Mouse (Mus musculus): ENCODE results near the gene Gpx8.
"Not testable (repeated sequence)": the region's sequence is repeated elsewhere in the genome, so short reads cannot be mapped to it uniquely, and the experiment has no call there.

The Gpx8 gene

DNA sequence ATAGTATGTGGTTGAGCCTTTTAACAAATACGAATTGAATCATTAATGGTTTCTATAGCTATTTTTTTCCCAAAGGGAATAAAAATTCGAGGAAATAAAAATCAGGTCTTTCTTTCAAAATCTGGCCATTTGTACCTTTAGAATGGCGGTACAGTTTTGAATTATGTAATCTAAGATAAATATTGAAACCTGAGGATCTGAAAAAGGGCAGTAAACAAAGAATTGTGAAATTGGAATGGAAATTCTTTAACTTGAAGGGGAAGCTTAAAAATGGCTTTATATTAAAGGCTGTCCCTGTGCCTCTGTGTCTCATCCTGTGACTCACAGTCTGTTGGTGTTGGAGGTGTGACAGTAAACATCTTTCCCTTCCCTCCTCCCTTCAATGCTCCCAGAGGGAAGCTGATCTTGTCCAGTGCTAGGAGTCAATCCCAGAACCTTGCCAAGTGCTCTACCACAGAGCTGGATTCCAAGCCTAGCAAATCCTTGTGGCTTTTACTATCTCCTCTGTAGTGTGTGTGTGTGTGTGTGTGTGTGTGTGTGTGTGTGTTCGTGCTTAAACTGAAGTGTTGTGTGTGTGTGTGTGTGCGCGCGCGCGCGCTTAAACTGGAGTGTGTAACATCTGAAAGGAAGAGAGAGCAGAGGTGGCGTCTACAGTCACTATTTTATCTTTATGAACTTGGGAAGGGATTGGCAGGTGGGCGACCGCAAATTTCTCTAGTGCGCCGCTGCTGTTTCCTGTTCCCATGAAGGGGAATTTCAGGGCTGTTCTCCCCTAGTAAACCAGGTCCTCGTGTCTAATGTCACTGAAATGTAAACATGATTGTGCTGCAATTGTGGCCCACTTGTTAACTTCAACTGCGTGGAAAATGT lies 22.7 kb downstream of the Gpx8 start:
- DNase-seq = no peak

DNA sequence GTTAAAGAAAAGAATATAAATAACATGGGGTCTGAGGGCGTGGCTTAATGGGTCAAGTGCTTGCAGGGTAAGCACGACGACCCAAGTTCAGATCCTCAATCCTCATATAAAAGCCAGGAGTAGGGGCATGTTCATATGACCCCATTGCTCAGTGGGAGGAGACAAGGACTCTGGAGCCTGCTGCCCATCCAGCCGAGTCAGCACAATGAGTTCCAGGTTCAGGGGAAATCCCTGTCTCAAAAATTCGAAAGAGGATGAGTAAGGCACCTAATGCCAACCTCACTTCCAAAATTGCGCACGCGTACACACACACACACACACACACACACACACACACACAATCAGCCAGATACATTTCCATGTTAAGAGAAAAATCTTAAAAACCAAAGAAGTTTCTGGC lies 23.7 kb downstream of the Gpx8 start:
- DNase-seq = no peak

DNA sequence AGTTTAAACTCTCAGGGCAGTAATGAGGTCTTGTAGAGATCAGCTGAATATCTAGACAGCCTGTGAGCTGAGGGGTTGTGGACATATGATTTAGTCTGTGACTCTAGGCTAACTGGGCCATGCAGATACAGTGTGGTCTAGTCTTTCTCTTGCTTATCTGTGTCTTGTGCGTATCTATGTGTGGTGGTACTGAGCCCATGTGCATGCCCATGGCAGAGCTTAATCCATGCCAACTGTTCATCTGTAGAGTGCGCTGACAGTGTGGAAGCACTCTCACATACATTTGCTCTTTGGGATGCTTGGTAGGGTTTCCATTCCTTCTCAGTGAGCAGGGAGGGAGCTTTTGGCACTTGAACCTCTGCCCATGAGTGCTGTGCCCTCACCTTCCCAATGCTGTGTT lies 24.7 kb downstream of the Gpx8 start:
- no peak for DNase-seq

DNA sequence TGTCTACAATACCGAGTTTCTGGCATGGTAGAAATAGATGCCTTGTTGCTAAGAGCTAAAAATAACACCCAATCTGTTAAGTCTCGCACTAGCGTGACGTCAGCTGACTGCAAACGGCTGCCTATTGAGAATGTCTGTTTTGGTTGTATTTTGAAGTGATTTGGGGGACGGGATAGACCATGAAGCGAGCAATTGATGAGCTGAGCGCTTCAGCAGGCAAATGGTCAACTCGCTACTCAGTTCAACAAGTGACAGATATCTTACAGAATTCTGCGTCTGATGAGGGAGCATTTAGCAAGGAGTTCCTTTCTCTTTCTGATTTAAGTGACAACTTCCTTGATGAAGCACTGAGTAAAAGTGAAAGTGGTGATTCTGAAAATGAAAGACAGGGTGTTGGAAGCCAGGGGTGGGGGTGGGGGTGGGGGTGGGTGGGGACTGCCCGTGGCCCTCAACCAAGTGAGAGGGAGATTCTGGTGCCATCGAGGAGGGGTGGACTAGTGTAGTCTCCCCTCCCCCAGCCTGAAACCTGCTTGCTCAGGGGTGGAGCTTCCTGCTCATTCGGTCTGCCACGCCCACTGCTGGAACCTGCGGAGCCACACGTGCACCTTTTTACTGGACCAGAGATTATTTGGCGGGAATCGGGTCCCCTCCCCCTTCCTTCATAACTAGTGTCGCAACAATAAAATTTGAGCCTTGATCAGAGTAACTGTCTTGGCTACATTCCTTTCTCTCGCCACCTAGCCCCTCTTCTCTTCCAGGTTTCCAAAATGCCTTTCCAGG lies 32.8 kb downstream of the Gpx8 start:
- not testable (repeated sequence) for DNase-seq

DNA sequence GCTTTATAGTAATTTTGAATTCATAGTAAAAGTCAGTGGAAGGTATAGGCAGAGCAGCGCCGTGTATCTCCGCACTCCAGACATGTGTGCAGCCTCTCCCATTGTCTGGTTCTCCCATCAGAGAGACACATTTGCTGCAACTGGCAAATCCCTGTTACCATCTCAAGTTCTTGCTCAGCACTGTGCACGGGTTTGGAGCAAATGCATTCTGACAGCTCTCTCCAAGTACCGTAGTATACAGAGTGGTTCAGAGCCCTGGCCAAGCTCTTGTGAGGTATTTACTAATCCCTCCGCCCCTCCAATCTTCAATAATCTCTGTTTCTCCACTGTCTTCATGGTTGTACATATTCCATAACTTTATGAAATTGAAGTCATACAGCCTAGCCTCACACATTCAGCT lies 33.5 kb downstream of the Gpx8 start:
- no peak for DNase-seq

DNA sequence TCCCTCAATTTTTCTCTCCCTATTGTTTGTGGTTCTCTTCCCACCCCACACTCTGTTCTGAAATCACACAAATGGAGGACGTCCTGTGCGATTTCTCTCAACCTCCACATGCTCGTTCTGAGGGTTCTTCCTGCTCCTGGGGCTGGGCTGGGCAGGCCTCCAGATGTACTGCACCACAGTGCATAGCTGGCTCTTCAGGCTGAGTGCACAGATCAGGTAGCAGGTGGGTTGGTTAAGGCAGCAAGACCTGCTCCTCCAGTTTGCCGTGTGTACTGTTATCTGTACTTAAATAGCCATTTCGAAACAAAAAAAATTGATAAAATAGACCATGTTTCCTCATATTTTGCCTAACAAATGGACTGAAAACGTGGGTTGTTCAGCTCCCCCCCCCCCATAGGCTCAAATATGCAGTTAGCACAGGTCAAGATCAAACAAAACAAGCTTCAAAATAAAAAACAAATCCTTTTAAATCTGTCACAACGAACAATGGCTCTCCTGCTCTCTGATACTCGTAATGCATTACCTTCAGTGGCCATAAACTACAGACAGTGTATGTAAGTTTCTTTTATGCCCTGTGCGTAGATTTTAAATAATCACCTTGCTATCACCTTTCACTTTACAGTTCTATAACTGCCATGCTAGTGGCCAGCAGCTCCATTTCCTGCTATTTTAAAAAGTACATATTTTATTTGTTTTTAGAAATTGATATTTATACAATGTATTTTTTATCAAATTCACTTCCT lies 45.5 kb downstream of the Gpx8 start:
- peak; percentile 65 to 87 for DNase-seq

DNA sequence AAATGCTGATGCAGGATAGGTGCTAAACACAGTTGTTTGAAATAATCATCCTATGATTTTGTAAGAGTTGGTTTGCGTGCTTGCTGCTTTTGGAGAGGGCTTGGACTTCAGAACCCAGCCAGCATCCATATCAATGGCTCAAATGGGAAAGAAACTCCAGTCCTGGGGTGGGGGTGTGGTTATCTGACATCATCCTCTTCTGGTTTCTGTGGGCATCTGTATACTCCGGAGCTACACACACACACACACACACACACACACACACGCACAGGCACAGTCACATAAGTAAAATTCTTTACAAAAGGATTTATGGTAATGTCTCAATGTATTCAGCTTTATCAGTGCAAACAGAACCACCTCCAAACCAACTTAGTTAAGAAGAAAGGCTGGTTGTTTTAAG lies 46.1 kb downstream of the Gpx8 start:
- DNase-seq = no peak

DNA sequence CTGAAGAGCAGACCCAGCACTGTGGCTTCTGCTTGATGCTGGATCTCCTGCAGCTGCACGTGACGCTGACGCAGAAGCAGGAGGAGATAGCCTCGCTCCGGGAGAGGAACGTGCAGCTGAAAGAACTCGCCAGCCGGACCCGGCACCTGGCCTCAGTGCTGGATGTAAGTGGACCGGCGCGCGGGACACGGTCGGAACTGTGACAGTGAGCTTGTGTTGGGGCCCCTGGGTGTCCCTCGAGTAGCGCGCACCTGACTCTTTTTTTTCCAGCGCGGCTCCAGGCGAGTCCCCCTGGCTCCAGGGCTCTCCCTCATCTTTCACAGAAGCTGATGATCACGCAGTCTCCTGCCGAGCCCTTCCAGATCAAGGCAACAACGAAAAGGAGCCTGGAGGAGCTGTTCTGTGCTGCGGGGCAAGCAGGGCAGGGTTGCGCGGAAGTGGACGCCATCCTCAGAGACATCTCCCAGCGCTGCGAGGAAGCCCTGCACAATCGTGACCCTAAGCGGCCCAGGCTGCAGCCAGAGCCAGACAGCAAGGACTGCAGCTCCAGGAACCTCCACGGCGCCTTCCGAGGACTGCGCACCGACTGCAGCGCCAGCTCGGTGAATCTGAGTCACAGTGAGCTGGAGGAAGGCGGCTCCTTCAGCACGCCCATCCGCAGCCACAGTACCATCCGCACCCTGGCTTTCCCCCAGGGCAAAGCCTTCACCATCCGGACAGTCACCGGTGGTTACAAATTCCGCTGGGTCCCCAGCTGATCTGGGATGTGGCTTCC lies 47.6 kb downstream of the Gpx8 start:
- peak in 1 of 2 experiments; percentile 24 for DNase-seq

DNA sequence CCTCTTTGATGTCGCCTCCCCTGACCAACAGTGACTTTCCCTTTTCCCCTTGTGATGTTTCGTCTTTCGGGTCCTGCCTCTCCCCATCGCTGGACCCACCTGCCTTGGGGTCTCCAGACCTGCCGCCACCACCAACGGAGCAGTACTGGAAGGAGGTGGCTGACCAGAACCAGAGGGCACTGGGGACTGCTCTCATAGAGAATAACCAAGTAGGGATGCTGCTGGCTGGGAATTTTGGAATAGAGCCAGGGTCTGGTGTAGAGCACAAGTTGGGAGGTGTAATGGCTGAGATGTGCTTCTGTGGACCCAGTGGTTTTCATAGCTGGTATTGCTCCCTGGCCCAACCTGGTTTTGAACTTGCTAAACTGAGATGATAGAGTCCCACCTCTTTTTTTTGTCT lies 48.8 kb downstream of the Gpx8 start:
- no peak for DNase-seq

DNA sequence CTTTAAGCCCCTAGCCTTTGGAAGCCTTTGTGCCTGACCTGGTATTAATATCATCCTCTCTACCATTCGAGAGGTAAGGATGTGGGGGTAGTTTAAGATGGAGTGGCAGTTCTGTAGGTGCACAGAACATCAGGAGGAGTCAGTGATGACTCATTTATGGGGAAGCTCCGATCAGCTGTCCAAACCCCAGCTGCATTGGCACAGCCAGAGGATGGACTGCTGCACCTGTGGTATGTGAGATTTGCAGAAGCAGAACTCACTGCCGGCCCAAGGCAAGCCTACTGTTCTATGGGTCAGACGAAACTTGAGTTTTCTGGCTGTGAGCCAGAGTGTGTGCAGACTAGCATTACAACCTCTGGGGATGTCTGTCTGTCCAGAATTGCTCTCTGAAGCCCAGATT lies 49.8 kb downstream of the Gpx8 start:
- no peak for DNase-seq

DNA sequence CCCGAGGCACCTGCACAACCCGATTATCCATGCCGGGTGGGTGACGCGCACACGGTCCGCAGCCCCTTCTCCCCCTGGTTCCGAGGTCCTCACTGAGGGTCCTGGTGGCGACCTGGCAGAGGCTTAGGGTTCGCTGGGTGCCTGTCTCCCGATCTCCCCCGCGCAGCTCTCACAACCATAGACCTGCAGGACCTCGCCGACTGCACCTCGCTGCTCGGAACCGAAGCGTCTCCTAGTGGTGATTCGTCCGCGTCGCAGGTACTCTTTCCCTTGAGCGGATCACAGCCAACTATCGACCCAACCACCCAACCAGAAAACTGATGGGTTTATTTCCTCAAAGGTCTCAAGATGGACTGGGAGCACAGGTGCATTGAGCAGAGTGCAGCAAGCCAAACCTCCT lies 52.0 kb downstream of the Gpx8 start:
- peak; percentile 64 to 75 for DNase-seq

DNA sequence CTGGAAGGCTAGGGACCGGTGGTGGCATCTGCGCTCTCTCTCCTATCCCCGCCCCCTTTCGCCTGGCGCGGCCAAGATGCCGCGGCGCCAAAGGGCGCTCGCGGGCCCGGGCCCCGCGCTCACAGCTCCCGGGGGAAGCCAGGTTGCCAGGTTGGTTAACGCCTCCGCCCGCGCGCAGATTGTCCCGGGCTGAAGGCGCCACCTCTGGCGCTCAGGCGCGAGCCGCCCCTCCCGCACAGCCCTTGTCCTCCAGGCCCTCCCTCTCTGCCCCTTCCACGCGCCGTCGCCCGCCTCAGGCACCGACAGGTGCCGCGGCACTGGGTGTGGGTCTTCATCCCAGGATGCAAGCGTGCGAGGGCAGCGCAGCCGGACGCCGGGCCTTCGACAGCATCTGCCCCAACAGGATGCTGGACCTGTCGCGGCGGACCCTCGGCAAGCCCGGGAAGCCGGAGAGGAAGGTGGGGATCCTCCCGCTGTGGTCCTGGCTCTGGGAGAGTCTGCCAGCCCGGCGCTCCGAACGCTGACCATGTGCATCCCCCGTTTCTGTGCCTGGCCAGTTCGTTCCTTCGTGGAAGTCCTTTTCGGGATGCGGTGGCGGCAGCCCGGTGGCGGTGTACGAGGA lies 52.6 kb downstream of the Gpx8 start, which contains the start of gene Mcidas:
Gene Mcidas, plus strand, starts transcription at position 315 of the 622 bp plus-strand sequence.
- peak; percentile 32 to 46 for DNase-seq

All from lung, postnatal 4 days (tissue).